Mouse (Mus musculus) MEL (cell line): Measurements from ENCODE around the gene Zbtb37.

Experiments used
- BHLHE40 ChIP-seq: IDR thresholded peaks from 2 replicates; pipeline ENCODE4 v1.6.1; 2012; ENCODE audit warnings: low read depth, mild to moderate bottlenecking, inconsistent platforms, low read length, improper control_type of control experiment, borderline replicate concordance
- CTCF ChIP-seq, 3 experiments: IDR thresholded peaks in 2 of 3; conservative IDR thresholded peaks in 1 of 3; 2 replicates each; pipeline ENCODE4 v1.5.1; 2011 to 2012; ENCODE audit warnings: low read length in 3 of 3, low read depth in 2 of 3, mild to moderate bottlenecking in 2 of 3, improper control_type of control experiment in 1 of 3, inconsistent platforms in 1 of 3, mixed read lengths in 1 of 3, moderate library complexity in 1 of 3; ENCODE audit not compliant: control insufficient read depth in 1 of 3, insufficient read depth in 1 of 3, poor library complexity in 1 of 3, severe bottlenecking in 1 of 3
- EP300 ChIP-seq, 2 experiments: IDR thresholded peaks; 2 replicates each; pipeline ENCODE4 v1.6.1; 2011; ENCODE audit warnings: improper control_type of control experiment in 2 of 2, low read length in 2 of 2, low read depth in 1 of 2, mild to moderate bottlenecking in 1 of 2
- MAFK ChIP-seq: IDR thresholded peaks from 2 replicates; pipeline ENCODE4 v1.6.1; 2011; ENCODE audit warnings: low read depth, mild to moderate bottlenecking, low read length, improper control_type of control experiment, borderline replicate concordance
- MXI1 ChIP-seq: IDR thresholded peaks from 2 replicates; pipeline ENCODE4 v1.6.1; 2011; ENCODE audit warnings: mild to moderate bottlenecking, low read depth, low read length, improper control_type of control experiment
- POLR2A ChIP-seq, 2 experiments: IDR thresholded peaks; 2 replicates each; pipeline ENCODE4 v1.6.1; 2011 to 2012; ENCODE audit warnings: low read length in 2 of 2, mild to moderate bottlenecking in 2 of 2, control low read depth in 1 of 2, improper control_type of control experiment in 1 of 2, low read depth in 1 of 2, moderate library complexity in 1 of 2; ENCODE audit not compliant: control insufficient read depth in 1 of 2, insufficient read depth in 1 of 2, poor library complexity in 1 of 2
- TCF12 ChIP-seq: IDR thresholded peaks from 2 replicates; pipeline ENCODE4 v1.6.1; 2014; ENCODE audit warnings: low read depth, mild to moderate bottlenecking, inconsistent platforms, low read length, improper control_type of control experiment, moderate library complexity
- ZKSCAN1 ChIP-seq: IDR thresholded peaks from 2 replicates; pipeline ENCODE4 v1.6.1; 2012; ENCODE audit warnings: low read depth, mild to moderate bottlenecking, inconsistent platforms, low read length, improper control_type of control experiment, moderate library complexity

DNA sequence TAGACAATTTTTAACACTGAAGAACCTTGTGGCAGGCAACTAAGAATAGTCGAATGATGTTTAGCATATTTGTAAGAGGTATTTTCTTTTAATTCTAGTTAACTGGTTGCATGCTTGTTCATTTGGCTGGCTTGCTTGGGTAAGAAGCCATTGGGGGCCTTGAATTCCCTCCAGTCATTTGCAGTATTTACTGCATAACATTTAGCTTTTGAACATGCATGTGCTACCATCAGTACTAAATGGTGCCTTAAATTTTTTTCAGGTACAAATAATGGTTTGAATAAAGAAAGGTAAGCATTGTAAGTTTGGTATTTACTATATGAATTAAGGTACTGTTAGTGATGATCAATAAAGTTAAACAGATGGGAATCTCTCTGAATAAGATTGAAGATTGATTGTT is 2.4 kb upstream of the Zbtb37 start:
- TF ChIP-seq POLR2A (IDR thresholded peaks at IDR 0.05; ENCODE audit: control insufficient read depth in 1 of 2, insufficient read depth in 1 of 2, low read depth in 1 of 2, low read length in 2 of 2, poor library complexity in 1 of 2) (no peak; a peak in 1 of 4 replicates), MXI1 (no peak), ZKSCAN1 (no peak), CTCF (IDR thresholded peaks at IDR 0.05 in 2 of 3, conservative IDR thresholded peaks at IDR 0.05 in 1 of 3; ENCODE audit: control insufficient read depth in 1 of 3, insufficient read depth in 1 of 3, low read depth in 2 of 3, low read length in 3 of 3, poor library complexity in 1 of 3, severe bottlenecking in 1 of 3) (no peak), MAFK (no peak), EP300 (IDR thresholded peaks at IDR 0.05; ENCODE audit: low read depth in 1 of 2, low read length in 2 of 2) (no peak), BHLHE40 (no peak), TCF12 (no peak)
